Mouse (Mus musculus): Measurements from ENCODE around the gene Notch3. TPM values are rescaled to one million over a fixed set of nuclear protein-coding genes. Genes with fewer than 3 reads are reported as not detected.
"Not testable (repeated sequence)": the region's sequence is repeated elsewhere in the genome, so short reads cannot be mapped to it uniquely, and the experiment has no call there.

Gene Notch3
- polyA plus RNA-seq, 1 experiment from 2014 or later: 0.20 TPM

- H3K4me1 ChIP-seq (ENCODE audit: insufficient read depth): peaks cover 15% of the 10 kb centered on the region
- ATAC-seq (peak; percentile 19), DNase-seq (no peak)
- H3K9me3 ChIP-seq (ENCODE audit: low read length): no peaks in the 10 kb centered on the region
- peak overlapping the region; percentile 56 for H3K4me3 ChIP-seq (ENCODE audit: low read depth, low read length)
- no peaks in the 10 kb centered on the region for H3K36me3 ChIP-seq (replicated peaks; ENCODE audit: insufficient read depth, low read length)
- TF ChIP-seq CTCF (IDR thresholded peaks at IDR 0.05; ENCODE audit: low read depth) (no peak), EP300 (IDR thresholded peaks at IDR 0.05; ENCODE audit: low read depth) (no peak)
- H3K27me3 ChIP-seq (ENCODE audit: insufficient read depth, low read length): no peaks in the 10 kb centered on the region
- WGBS (ENCODE audit: insufficient replicate concordance): 28% methylated on average over 8 of the region's 8 CpGs
- peak overlapping the region; percentile 62 for H3K9ac ChIP-seq (replicated peaks)
- H3K27ac ChIP-seq (ENCODE audit: low read depth): peak overlapping the region; percentile 67
- H3K4me2 ChIP-seq (ENCODE audit: low read depth, low read length): peak overlapping the region; percentile 90
These were observed 67.1 kb downstream of the Notch3 start for GRCm38 (mm10) chr17:32099574-32099942.

GRCm38 (mm10) chr17:32098905-32099304, 67.7 kb downstream of the Notch3 start:
- H3K36me3 ChIP-seq (replicated peaks; ENCODE audit: insufficient read depth, low read length); H3K4me3 ChIP-seq (ENCODE audit: low read depth, low read length); H3K9ac ChIP-seq (replicated peaks); H3K27me3 ChIP-seq (ENCODE audit: insufficient read depth, low read length); H3K4me2 ChIP-seq (ENCODE audit: low read depth, low read length); H3K9me3 ChIP-seq (ENCODE audit: low read length); DNase-seq: not testable (repeated sequence)
- ATAC-seq: peak; percentile 46
- peak overlapping the region; percentile 64 for H3K27ac ChIP-seq (ENCODE audit: low read depth)
- 73% methylated on average over 6 of the region's 6 CpGs for WGBS (ENCODE audit: insufficient replicate concordance)
- peaks cover 15% of the 10 kb centered on the region for H3K4me1 ChIP-seq (ENCODE audit: insufficient read depth)

- H3K27me3 ChIP-seq (ENCODE audit: insufficient read depth, low read length): no peaks in the 10 kb centered on the region
- 61% methylated on average over 1 of the region's 1 CpGs for WGBS (ENCODE audit: insufficient replicate concordance)
- H3K9me3 ChIP-seq (ENCODE audit: low read length): no peaks in the 10 kb centered on the region
- no peak for ATAC-seq
- H3K9ac ChIP-seq (replicated peaks): no peak overlapping the region
- TF ChIP-seq EP300 (IDR thresholded peaks at IDR 0.05; ENCODE audit: low read depth) (no peak), CTCF (IDR thresholded peaks at IDR 0.05; ENCODE audit: low read depth) (no peak)
- DNase-seq: no peak
- 0 out of 2 replicates have a peak overlapping the region, but pooled peaks have one; percentile 19 for H3K27ac ChIP-seq (ENCODE audit: low read depth)
- no peak overlapping the region for H3K4me3 ChIP-seq (ENCODE audit: low read depth, low read length)
- H3K36me3 ChIP-seq (replicated peaks; ENCODE audit: insufficient read depth, low read length): no peaks in the 10 kb centered on the region
- no peak overlapping the region for H3K4me2 ChIP-seq (ENCODE audit: low read depth, low read length)
- H3K4me1 ChIP-seq (ENCODE audit: insufficient read depth): peaks cover 15% of the 10 kb centered on the region
These were observed 69.0 kb downstream of the Notch3 start for GRCm38 (mm10) chr17:32097676-32098075.

- 76% methylated on average over 5 of the region's 5 CpGs for WGBS (ENCODE audit: insufficient replicate concordance)
- DNase-seq: no peak
- peaks cover 21% of the 10 kb centered on the region for H3K4me1 ChIP-seq (ENCODE audit: insufficient read depth)
- no peaks in the 10 kb centered on the region for H3K36me3 ChIP-seq (replicated peaks; ENCODE audit: insufficient read depth, low read length)
- no peaks in the 10 kb centered on the region for H3K9me3 ChIP-seq (ENCODE audit: low read length)
- TF ChIP-seq CTCF (IDR thresholded peaks at IDR 0.05; ENCODE audit: low read depth) (peak; percentile 65), EP300 (IDR thresholded peaks at IDR 0.05; ENCODE audit: low read depth) (no peak)
- no peak overlapping the region for H3K9ac ChIP-seq (replicated peaks)
- ATAC-seq: no peak
- no peaks in the 10 kb centered on the region for H3K27me3 ChIP-seq (ENCODE audit: insufficient read depth, low read length)
- no peak overlapping the region; the same call in 1 of the 2 replicates for H3K27ac ChIP-seq (ENCODE audit: low read depth)
- H3K4me2 ChIP-seq (ENCODE audit: low read depth, low read length): no peak overlapping the region
- no peak overlapping the region for H3K4me3 ChIP-seq (ENCODE audit: low read depth, low read length)
These were observed 73.8 kb downstream of the Notch3 start for GRCm38 (mm10) chr17:32092895-32093294.

- Histone ChIP-seq H3K27me3 (ENCODE audit: insufficient read depth, low read length) (no peaks in the 10 kb centered on the region), H3K9me3 (ENCODE audit: low read length) (no peaks in the 10 kb centered on the region), H3K4me3 (ENCODE audit: low read depth, low read length) (no peak overlapping the region), H3K36me3 (replicated peaks; ENCODE audit: insufficient read depth, low read length) (no peaks in the 10 kb centered on the region), H3K4me1 (ENCODE audit: insufficient read depth) (peaks cover 21% of the 10 kb centered on the region), H3K27ac (ENCODE audit: low read depth) (peak overlapping the region; percentile 88), H3K4me2 (ENCODE audit: low read depth, low read length) (peak overlapping the region; percentile 62), H3K9ac (replicated peaks) (peak overlapping the region; percentile 41; the same call in 1 of the 2 replicates)
- WGBS (ENCODE audit: insufficient replicate concordance): 65% methylated on average over 1 of the region's 1 CpGs
- TF ChIP-seq CTCF (IDR thresholded peaks at IDR 0.05; ENCODE audit: low read depth): no peak
- TF ChIP-seq EP300 (IDR thresholded peaks at IDR 0.05; ENCODE audit: low read depth): peak; percentile 57; the same call in 1 of the 2 replicates
- peak; percentile 80 for ATAC-seq
- DNase-seq: no peak
These were observed 74.4 kb downstream of the Notch3 start for GRCm38 (mm10) chr17:32092241-32092619.

GRCm38 (mm10) chr17:32091364-32092240, 75.0 kb downstream of the Notch3 start:
- peak; percentile 93 for DNase-seq
- 7% methylated on average over 13 of the region's 16 CpGs for WGBS (ENCODE audit: insufficient replicate concordance)
- Histone ChIP-seq H3K9ac (replicated peaks) (peak overlapping the region; percentile 41), H3K27ac (ENCODE audit: low read depth) (peak overlapping the region; percentile 88), H3K4me1 (ENCODE audit: insufficient read depth) (peaks cover 21% of the 10 kb centered on the region), H3K4me2 (ENCODE audit: low read depth, low read length) (peak overlapping the region; percentile 62), H3K4me3 (ENCODE audit: low read depth, low read length) (peak overlapping the region; percentile 23)
- not testable (repeated sequence) for H3K9me3 ChIP-seq (ENCODE audit: low read length); H3K27me3 ChIP-seq (ENCODE audit: insufficient read depth, low read length); H3K36me3 ChIP-seq (replicated peaks; ENCODE audit: insufficient read depth, low read length)
- ATAC-seq: peak; percentile 94

Data from liver, postnatal 0 days (tissue).